Mouse (Mus musculus) midbrain, embryonic 13.5 days (tissue): ENCODE measurements around the gene Nudt1. TPM values are rescaled to one million over a fixed set of nuclear protein-coding genes. Genes with fewer than 3 reads are reported as not detected.

Experiments
- ATAC-seq: fragments of 200-750 bp; cut with Nextera tagmentation; 2 replicates; pipeline ENCODE4 v1.8.0; 2017; ENCODE audit warnings: mild to moderate bottlenecking, moderate TSS enrichment, moderate library complexity
- H3K27ac ChIP-seq: fragments of 300-500 bp; sonication (generic); 2 replicates; pipeline ENCODE4 v1.5.1; 2015; ENCODE audit warnings: inconsistent platforms, mild to moderate bottlenecking, moderate library complexity
- H3K27me3 ChIP-seq: fragments of 300-500 bp; sonication (generic); 2 replicates; pipeline ENCODE4 v1.6.1; 2015; ENCODE audit warnings: mild to moderate bottlenecking, inconsistent platforms
- H3K36me3 ChIP-seq: fragments of 300-500 bp; sonication (generic); 2 replicates; pipeline ENCODE4 v1.6.1; 2015; ENCODE audit warnings: mild to moderate bottlenecking, inconsistent platforms
- H3K4me1 ChIP-seq: fragments of 300-500 bp; sonication (generic); replicated peaks from 2 replicates; pipeline ENCODE4 v1.6.1; 2015; ENCODE audit warnings: inconsistent platforms
- H3K4me2 ChIP-seq: fragments of 300-500 bp; sonication (generic); replicated peaks from 2 replicates; pipeline ENCODE4 v1.6.1; 2015; ENCODE audit warnings: moderate library complexity, mild to moderate bottlenecking, inconsistent platforms
- H3K4me3 ChIP-seq: fragments of 300-500 bp; sonication (generic); replicated peaks from 2 replicates; pipeline ENCODE4 v1.5.1; 2015; ENCODE audit warnings: mild to moderate bottlenecking, inconsistent platforms
- H3K9ac ChIP-seq: fragments of 300-500 bp; sonication (generic); replicated peaks from 2 replicates; pipeline ENCODE4 v1.6.1; 2015; ENCODE audit warnings: mild to moderate bottlenecking, inconsistent platforms
- H3K9me3 ChIP-seq: fragments of 300-500 bp; sonication (generic); 2 replicates; pipeline ENCODE4 v1.6.1; 2016; ENCODE audit warnings: mild to moderate bottlenecking, inconsistent platforms
- WGBS: fragments of 180-500 bp; shearing (Covaris S2); methylation state at CpG from one replicate; pipeline ENCODE4 v1.1.7; 2015; 5-methylcytosine and 5-hydroxymethylcytosine counted together
- polyA plus RNA-seq: library from polyadenylated mRNA; unstranded; fragments of >200 nt; fragmentation: Nextera tagmentation; extraction: Ambion mirVana; gene quantifications from 2 replicates; pipeline ENCODE4 v1.2.1, GENCODE M21; 2015

The Nudt1 gene
- 28.6 and 31.9 TPM in 2 replicates for polyA plus RNA-seq

DNA sequence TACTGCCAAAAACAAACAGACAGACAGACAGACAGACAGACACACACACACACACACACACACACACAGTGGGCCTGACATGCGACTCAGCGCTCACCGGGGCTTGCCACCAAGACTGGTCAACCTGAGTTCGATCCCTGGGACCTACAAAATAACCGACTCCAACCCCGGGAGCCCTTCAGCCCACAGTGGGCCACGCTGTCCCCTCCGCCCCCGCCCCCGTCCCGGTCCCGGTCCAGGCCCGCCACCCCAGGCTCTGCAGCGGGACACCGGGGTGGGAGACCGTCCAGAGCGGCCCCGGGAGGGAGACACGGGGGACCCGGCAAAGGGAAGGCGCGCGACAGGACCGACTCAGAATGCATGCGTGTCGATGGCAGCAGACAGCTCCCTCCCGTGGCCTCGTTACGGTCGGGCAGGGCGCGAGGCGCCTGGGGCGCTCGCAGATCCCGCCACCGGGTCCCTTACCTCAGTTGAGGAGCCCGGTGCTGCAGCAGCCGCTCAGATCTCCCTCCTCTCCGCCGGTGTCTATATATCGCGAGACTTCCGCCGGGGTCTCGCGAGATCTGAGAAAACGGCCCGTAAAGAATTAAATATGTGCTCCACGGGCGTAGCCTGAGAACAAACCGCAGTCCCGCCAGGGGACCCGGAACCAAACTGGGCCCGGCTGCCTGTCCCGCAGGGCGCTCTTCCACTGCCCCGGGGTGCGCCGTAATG lies at the start of gene Nudt1, which contains the start of gene Mad1l1:
Gene Nudt1 (plus strand): TSS at position 615 of the 714 bp plus-strand sequence.
Gene Mad1l1 (minus strand): TSS at position 511 of the 714 bp plus-strand sequence.
- peak; percentile 94 for ATAC-seq
- no peaks in the 10 kb centered on the region for H3K27me3 ChIP-seq
- 0 out of 2 replicates have a peak, but pooled peaks cover 3% of the 10 kb centered on the region for H3K36me3 ChIP-seq
- H3K9ac ChIP-seq: peak within 1 kb of the TSS; percentile 99
- H3K4me2 ChIP-seq: peak within 1 kb of the TSS; percentile 79
- under 1% methylated on average over 60 of the region's 60 CpGs for WGBS
- peak within 1 kb of the TSS; percentile 95 for H3K4me3 ChIP-seq
- H3K4me1 ChIP-seq: peaks cover 22% of the 10 kb centered on the region
- peak within 1 kb of the TSS; percentile 76 for H3K27ac ChIP-seq
- no peaks in the 10 kb centered on the region for H3K9me3 ChIP-seq

DNA sequence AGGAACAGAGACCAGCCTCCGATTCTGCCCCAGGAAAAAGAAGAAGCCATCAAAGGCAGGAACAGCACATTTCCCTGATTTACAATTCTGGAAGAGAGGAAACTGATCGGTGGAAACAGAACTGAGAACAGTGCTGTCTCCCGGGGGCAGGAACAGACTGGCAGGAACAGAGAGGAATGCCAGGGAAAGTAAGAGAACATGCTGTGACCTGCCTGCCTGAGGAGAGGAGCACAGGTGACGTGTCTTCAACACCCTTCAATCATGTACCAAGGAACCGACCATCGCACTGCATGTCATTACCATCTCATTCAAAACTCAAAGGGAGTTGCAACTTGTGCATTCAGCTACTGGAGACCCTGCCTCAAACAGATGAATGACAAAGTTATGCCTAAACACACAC lies 44.7 kb upstream of the Nudt1 start:
- Histone ChIP-seq H3K9ac (no peak overlapping the region), H3K27ac (peak overlapping the region; percentile 27; the same call in 1 of the 2 replicates), H3K36me3 (peaks cover 9% of the 10 kb centered on the region), H3K27me3 (no peaks in the 10 kb centered on the region), H3K9me3 (no peaks in the 10 kb centered on the region), H3K4me2 (no peak overlapping the region), H3K4me1 (peaks cover 13% of the 10 kb centered on the region), H3K4me3 (no peak overlapping the region)
- no peak for ATAC-seq
- WGBS: 84% methylated on average over 6 of the region's 6 CpGs

GRCm38 (mm10) chr5:140280205-140280604 lies 41.3 kb upstream of the Nudt1 start:
- Histone ChIP-seq H3K36me3 (peaks cover 20% of the 10 kb centered on the region), H3K9me3 (no peaks in the 10 kb centered on the region), H3K4me1 (peaks cover 15% of the 10 kb centered on the region), H3K27ac (peak overlapping the region; percentile 49; the same call in 1 of the 2 replicates), H3K9ac (no peak overlapping the region), H3K27me3 (no peaks in the 10 kb centered on the region), H3K4me3 (no peak overlapping the region), H3K4me2 (no peak overlapping the region)
- ATAC-seq: no peak
- 60% methylated on average over 9 of the region's 9 CpGs for WGBS

- Histone ChIP-seq H3K4me1 (peaks cover 15% of the 10 kb centered on the region), H3K9me3 (no peaks in the 10 kb centered on the region), H3K4me2 (no peak overlapping the region), H3K27me3 (no peaks in the 10 kb centered on the region), H3K4me3 (no peak overlapping the region), H3K9ac (no peak overlapping the region), H3K27ac (no peak overlapping the region), H3K36me3 (peaks cover 24% of the 10 kb centered on the region)
- WGBS: 83% methylated on average over 8 of the region's 8 CpGs
- ATAC-seq: no peak
Measured at GRCm38 (mm10) chr5:140282376-140282775, 39.1 kb upstream of the Nudt1 start.

DNA sequence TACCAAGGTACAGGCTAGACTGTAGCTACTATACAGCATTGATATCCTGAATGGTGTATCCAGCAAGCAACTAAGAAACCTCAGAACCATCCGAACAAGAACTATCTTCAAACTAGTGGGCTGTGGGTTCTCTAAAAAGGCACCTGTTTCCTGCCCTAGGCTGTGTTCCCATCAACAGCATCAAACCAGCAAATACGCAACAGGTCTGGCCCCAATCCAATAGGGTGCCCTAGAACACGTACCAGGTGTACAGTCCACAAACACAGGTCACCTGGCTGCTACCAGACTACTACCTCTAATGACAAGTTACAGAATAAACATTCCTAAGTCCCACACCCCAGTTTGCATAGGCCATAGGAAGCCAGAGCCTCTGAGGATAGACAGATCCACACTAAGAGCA lies 38.6 kb upstream of the Nudt1 start:
- H3K4me1 ChIP-seq: peaks cover 15% of the 10 kb centered on the region
- H3K4me3 ChIP-seq: no peak overlapping the region
- no peak for ATAC-seq
- peaks cover 21% of the 10 kb centered on the region for H3K36me3 ChIP-seq
- no peaks in the 10 kb centered on the region for H3K9me3 ChIP-seq
- H3K27me3 ChIP-seq: no peaks in the 10 kb centered on the region
- 97% methylated on average over 3 of the region's 3 CpGs for WGBS
- H3K9ac ChIP-seq: no peak overlapping the region
- H3K27ac ChIP-seq: no peak overlapping the region
- no peak overlapping the region for H3K4me2 ChIP-seq

DNA sequence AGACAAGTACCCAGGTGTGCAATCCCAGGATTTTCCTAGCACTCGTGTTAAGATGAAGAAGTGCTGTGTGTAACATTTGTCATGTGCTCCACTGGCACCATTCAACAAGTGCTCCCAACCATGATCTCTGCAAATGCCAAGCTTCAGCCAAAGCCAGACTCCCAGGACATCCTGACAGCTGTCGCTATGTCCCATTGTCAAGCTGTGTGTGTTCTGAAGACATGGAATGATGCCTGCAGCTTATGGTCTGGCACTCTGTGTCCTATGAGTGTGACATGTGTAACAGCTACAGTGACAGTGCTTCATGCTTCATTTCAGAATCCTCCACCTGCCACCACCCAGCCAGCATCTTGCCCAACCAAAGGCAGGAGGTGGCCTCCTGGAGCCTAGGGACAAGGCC lies 37.4 kb upstream of the Nudt1 start:
- H3K4me1 ChIP-seq: peaks cover 15% of the 10 kb centered on the region
- H3K36me3 ChIP-seq: peaks cover 24% of the 10 kb centered on the region
- H3K27ac ChIP-seq: no peak overlapping the region
- no peak for ATAC-seq
- no peak overlapping the region for H3K9ac ChIP-seq
- H3K27me3 ChIP-seq: no peaks in the 10 kb centered on the region
- H3K4me2 ChIP-seq: no peak overlapping the region
- H3K9me3 ChIP-seq: no peaks in the 10 kb centered on the region
- no peak overlapping the region for H3K4me3 ChIP-seq
- 89% methylated on average over 2 of the region's 2 CpGs for WGBS

GRCm38 (mm10) chr5:140284761-140285160 lies 36.7 kb upstream of the Nudt1 start:
- Histone ChIP-seq H3K4me3 (no peak overlapping the region), H3K27me3 (no peaks in the 10 kb centered on the region), H3K9me3 (no peaks in the 10 kb centered on the region), H3K4me2 (no peak overlapping the region), H3K36me3 (peaks cover 32% of the 10 kb centered on the region), H3K9ac (no peak overlapping the region), H3K4me1 (peaks cover 13% of the 10 kb centered on the region), H3K27ac (no peak overlapping the region)
- 79% methylated on average over 2 of the region's 2 CpGs for WGBS
- no peak for ATAC-seq

GRCm38 (mm10) chr5:140288287-140288686 lies 33.2 kb upstream of the Nudt1 start:
- no peaks in the 10 kb centered on the region for H3K9me3 ChIP-seq
- H3K4me1 ChIP-seq: no peaks in the 10 kb centered on the region
- H3K36me3 ChIP-seq: peaks cover 41% of the 10 kb centered on the region
- no peaks in the 10 kb centered on the region for H3K27me3 ChIP-seq
- no peak overlapping the region for H3K4me2 ChIP-seq
- no peak overlapping the region for H3K27ac ChIP-seq
- no peak for ATAC-seq
- H3K9ac ChIP-seq: no peak overlapping the region
- WGBS: 79% methylated on average over 3 of the region's 3 CpGs
- H3K4me3 ChIP-seq: no peak overlapping the region

DNA sequence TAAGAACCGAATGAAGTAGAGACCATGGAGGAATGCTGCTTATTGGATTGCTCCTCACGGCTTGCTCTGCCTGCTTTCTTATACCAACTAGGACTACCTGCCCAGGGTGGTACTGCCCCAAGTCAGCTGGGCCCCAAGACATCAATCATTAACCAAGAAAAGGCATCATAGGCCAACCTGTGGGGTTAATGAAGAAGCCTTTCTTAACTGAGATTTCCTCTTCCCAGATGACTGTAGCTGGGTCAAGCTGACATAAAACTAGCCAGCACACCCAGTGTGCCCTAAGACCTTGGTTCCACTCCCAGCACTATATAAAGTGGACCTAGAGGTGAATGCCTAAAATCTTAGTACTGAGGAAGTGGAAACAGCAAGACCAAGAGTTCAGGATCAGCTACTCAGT lies 32.3 kb upstream of the Nudt1 start:
- WGBS: 95% methylated on average over 2 of the region's 2 CpGs
- no peak overlapping the region for H3K4me3 ChIP-seq
- H3K4me1 ChIP-seq: no peaks in the 10 kb centered on the region
- no peak overlapping the region for H3K4me2 ChIP-seq
- no peak overlapping the region for H3K9ac ChIP-seq
- H3K36me3 ChIP-seq: peaks cover 45% of the 10 kb centered on the region
- H3K9me3 ChIP-seq: no peaks in the 10 kb centered on the region
- H3K27ac ChIP-seq: no peak overlapping the region
- no peak for ATAC-seq
- H3K27me3 ChIP-seq: no peaks in the 10 kb centered on the region

GRCm38 (mm10) chr5:140292152-140292551 lies 29.3 kb upstream of the Nudt1 start:
- WGBS: 88% methylated on average over 1 of the region's 1 CpGs
- no peak overlapping the region for H3K27ac ChIP-seq
- H3K36me3 ChIP-seq: peaks cover 57% of the 10 kb centered on the region
- 0 out of 2 replicates have a peak, but pooled peaks have one; percentile 69 for ATAC-seq
- H3K9ac ChIP-seq: no peak overlapping the region
- H3K4me3 ChIP-seq: no peak overlapping the region
- H3K4me2 ChIP-seq: no peak overlapping the region
- H3K27me3 ChIP-seq: no peaks in the 10 kb centered on the region
- H3K9me3 ChIP-seq: no peaks in the 10 kb centered on the region
- H3K4me1 ChIP-seq: no peaks in the 10 kb centered on the region

- Histone ChIP-seq H3K9ac (no peak overlapping the region), H3K27ac (no peak overlapping the region), H3K4me1 (no peaks in the 10 kb centered on the region), H3K4me2 (no peak overlapping the region), H3K4me3 (no peak overlapping the region), H3K36me3 (peaks cover 77% of the 10 kb centered on the region), H3K27me3 (no peaks in the 10 kb centered on the region), H3K9me3 (no peaks in the 10 kb centered on the region)
- WGBS: 78% methylated on average over 4 of the region's 4 CpGs
- no peak for ATAC-seq
Measured at GRCm38 (mm10) chr5:140298291-140298690, 23.2 kb upstream of the Nudt1 start.

DNA sequence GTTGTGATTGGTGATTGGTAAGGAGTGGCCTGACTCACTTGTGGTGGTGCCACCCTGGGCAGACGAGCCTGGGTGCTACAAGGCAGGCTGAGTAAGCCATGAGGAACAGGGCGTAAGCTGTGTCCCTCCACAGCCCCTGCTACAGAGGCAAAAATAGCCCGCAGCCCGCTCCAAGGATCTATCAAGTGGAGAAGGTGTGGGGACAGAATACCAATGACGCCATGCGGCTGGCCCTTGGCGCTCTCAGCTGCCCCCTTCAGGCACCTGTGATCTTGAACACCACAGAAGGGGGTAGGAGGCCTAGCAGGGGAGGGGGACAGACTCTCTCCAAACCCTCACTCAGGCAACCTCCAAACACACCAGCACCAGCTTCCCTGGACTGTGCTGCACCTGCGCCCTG lies 15.4 kb upstream of the Nudt1 start:
- Histone ChIP-seq H3K27ac (no peak overlapping the region), H3K9me3 (no peaks in the 10 kb centered on the region), H3K4me3 (no peak overlapping the region), H3K4me2 (no peak overlapping the region), H3K9ac (no peak overlapping the region), H3K36me3 (peaks cover 80% of the 10 kb centered on the region), H3K27me3 (no peaks in the 10 kb centered on the region), H3K4me1 (no peaks in the 10 kb centered on the region)
- WGBS: 75% methylated on average over 8 of the region's 8 CpGs
- ATAC-seq: no peak

DNA sequence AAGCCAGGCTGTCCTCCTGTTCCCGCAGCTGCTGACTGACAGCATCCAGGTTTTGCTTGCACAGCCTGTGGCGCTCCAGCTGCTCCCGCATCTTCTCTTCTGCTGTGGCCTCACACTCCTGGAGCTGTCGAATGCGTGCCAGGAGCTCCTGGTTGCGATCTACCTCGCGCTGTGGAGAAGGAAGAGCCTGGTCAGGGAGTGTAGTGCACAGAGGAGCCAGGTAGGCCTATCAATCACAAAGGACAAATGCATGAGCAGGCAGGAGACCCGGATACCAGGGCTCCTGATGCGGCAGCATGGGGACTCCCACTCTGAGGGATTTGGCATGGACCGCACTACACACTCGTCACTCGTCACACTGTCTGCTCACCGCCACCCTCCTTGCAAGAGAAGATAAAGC lies 13.9 kb upstream of the Nudt1 start:
- ATAC-seq: no peak
- Histone ChIP-seq H3K27ac (no peak overlapping the region), H3K4me3 (no peak overlapping the region), H3K27me3 (no peaks in the 10 kb centered on the region), H3K4me2 (no peak overlapping the region), H3K36me3 (peaks cover 83% of the 10 kb centered on the region), H3K9me3 (no peaks in the 10 kb centered on the region), H3K9ac (no peak overlapping the region), H3K4me1 (no peaks in the 10 kb centered on the region)
- 96% methylated on average over 14 of the region's 14 CpGs for WGBS
